Mouse (Mus musculus): ENCODE data around the gene Plekhg5.

The Plekhg5 gene

GRCm38 (mm10) chr4:152097911-152098799 is 25.9 kb downstream of the Plekhg5 start:
- DNase-seq (ENCODE audit: low spot score in 2 of 2): no peak

DNA sequence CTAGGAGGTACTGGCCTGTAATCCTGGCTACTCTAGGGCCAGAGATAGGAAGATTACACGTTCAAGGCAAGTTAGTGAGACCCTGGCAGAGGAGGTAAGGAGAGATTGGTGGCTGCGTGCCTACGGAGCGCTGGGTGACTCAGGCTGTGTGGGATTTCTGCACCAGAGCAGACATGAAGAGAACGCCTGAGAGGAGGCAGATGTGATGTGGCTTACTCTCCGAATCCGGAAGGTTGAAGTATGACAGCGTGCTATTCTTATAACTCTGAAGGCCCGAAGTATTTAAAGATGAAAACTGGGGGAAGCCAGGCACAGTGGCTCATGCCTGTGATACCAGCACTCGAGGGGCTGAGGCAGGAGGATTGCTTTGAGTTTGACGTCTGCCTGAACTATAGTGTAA is 28.2 kb downstream of the Plekhg5 start:
- peak; percentile 69 to 84 for DNase-seq (ENCODE audit: low spot score in 2 of 2)

GRCm38 (mm10) chr4:152101081-152101653 is 28.9 kb downstream of the Plekhg5 start:
- peak in 1 of 2 experiments; percentile 51 for DNase-seq (ENCODE audit: low spot score in 2 of 2)

GRCm38 (mm10) chr4:152101921-152102320 is 29.6 kb downstream of the Plekhg5 start:
- DNase-seq (ENCODE audit: low spot score in 2 of 2): no peak

- DNase-seq (ENCODE audit: low spot score in 2 of 2): peak; percentile 79 to 82
Measured at GRCm38 (mm10) chr4:152103025-152103424, 30.7 kb downstream of the Plekhg5 start.

- DNase-seq (ENCODE audit: low spot score in 2 of 2): no peak
Measured at GRCm38 (mm10) chr4:152106746-152107145, 34.4 kb downstream of the Plekhg5 start.

DNA sequence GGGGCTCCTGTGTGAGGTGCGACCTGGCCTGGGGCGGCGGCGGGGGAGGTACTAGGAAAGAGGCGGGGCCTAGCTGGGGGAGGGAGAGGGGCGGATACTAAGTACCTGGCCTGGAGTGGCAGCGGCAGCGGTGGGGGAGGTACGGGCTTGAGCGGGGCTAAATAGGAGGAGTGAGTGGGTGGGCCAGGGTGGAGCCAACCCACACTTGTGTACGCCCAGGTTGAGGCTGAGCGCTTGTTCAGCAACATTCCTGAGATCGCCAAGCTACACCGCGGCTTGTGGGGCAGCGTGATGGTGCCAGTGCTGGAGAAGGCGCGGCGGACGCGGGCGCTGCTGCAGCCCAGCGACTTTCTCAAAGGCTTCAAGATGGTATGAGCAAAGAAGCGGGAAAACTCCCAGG is 35.2 kb downstream of the Plekhg5 start:
- DNase-seq (ENCODE audit: low spot score in 2 of 2): no peak

DNA sequence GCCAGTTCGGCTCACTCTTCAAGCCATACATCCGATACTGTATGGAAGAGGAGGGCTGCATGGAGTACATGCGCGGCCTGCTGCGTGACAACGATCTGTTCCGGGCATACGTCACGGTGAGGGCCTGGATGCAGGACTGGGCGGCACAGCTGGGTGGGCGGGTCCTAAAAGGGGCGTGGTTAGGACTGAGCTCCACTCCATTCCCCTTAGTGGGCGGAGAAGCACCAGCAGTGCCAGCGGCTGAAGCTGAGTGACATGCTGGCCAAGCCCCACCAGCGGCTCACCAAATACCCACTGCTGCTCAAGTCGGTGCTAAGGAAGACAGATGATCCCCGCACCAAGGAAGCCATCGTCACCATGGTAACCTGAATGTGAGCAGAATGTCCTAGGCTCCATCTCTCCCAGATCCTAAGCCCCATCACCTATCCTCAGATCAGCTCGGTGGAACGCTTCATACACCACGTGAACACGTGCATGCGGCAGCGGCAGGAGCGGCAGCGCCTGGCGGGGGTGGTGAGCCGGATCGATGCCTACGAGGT is 35.7 kb downstream of the Plekhg5 start:
- DNase-seq (ENCODE audit: low spot score in 2 of 2): peak; percentile 58 to 67

DNA sequence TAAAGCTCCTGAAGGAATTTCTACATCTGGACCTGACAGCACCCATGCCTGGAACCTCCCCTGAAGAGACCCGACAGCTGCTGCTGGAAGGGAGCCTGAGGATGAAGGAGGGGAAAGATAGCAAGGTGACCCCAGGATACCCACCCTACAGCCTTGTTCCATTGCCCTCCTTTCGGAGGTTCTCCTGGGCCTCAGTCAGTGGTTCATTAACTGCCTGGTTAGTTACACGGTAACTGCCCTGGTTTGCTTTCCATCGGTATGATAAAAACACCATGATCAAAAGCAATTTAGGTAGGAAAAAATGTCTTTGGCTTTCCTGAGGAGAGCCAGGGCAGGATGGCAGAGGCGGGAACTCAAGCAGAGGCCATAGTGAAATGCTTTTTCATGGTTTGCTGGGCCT is 36.4 kb downstream of the Plekhg5 start:
- no peak for DNase-seq (ENCODE audit: low spot score in 2 of 2)

DNA sequence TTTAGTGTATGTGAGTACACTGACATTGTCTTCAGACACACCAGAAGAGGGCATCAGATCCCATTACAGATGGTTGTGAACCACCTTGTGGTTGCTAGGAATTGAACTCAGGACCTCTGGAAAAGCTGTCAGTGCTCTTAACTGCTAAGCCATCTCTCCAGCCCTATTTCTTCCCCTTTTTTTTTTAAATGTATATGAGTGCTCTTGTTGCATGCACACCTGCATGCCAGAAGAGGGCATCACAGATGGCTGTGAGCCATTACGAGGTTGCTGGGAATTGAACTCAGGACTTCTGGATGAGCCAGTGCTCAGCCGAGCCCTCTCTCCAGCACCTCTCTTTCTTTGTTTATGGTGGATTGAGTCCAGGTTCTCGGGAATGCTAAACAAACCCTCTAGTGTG is 37.2 kb downstream of the Plekhg5 start:
- no peak for DNase-seq (ENCODE audit: low spot score in 2 of 2)

DNA sequence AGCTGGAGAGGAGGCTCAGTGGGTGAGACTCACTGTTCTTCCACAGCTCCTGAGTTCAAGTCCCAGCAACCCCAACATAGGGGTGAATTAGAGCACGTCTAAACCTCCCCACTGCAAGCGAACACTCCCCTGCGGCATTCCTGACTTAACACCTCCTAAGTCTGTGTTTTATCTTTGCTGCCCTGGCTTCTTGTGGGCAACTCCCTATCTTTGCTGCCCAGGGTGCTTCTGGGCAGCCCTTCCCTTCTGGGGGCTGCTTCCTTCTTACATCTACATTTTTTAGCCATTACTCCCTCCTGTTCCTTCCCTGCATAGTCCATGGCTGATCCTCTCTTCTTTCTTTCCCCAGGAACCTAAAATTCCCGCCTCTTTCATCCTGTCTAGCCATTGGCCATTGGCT is 38.4 kb downstream of the Plekhg5 start:
- no peak for DNase-seq (ENCODE audit: low spot score in 2 of 2)

DNA sequence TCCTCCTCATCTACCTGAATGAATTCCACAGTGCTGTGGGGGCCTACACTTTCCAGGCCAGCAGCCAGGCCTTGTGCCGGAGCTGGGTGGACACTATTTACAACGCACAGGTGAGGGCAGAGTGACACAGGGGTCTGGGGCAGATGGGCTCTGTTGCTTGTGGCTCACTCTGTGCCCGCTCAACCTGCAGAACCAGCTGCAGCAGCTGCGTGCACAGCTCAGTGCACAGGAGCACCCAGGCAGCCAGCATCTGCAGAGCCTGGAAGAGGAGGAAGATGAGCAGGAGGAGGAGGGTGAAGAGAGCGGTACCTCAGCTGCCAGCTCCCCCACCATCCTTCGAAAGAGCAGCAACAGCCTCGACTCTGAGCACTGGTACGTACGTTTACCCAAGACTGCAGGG is 40.0 kb downstream of the Plekhg5 start:
- no peak for DNase-seq (ENCODE audit: low spot score in 2 of 2)

GRCm38 (mm10) chr4:152114080-152114479 is 41.8 kb downstream of the Plekhg5 start:
- DNase-seq (ENCODE audit: low spot score in 2 of 2): no peak

GRCm38 (mm10) chr4:152115921-152116612 is 43.8 kb downstream of the Plekhg5 start, which contains the start of gene Tnfrsf25:
Gene Tnfrsf25, plus strand, starts transcription at chr4:152115934.
- DNase-seq (ENCODE audit: low spot score in 2 of 2): no peak

DNA sequence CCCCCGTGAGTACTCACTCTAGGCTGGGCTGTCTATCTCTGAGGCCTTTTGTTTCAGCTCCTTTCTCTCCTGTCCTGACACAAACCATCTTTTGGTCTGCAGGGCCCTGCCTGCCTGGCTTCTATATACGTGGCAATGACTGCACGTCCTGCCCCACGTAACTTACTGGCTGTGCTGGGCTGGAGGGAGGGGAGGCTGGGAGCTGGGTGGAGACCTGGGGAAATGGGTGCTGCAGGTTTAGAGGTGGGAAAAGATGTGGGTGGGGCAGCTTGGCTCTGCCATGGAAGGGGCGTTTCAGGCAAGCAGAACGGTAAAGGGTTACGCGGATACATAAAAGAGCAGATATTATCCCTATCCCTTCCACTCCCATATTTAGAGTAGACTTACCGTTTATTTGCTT is 45.2 kb downstream of the Plekhg5 start:
- no peak for DNase-seq (ENCODE audit: low spot score in 2 of 2)

DNA sequence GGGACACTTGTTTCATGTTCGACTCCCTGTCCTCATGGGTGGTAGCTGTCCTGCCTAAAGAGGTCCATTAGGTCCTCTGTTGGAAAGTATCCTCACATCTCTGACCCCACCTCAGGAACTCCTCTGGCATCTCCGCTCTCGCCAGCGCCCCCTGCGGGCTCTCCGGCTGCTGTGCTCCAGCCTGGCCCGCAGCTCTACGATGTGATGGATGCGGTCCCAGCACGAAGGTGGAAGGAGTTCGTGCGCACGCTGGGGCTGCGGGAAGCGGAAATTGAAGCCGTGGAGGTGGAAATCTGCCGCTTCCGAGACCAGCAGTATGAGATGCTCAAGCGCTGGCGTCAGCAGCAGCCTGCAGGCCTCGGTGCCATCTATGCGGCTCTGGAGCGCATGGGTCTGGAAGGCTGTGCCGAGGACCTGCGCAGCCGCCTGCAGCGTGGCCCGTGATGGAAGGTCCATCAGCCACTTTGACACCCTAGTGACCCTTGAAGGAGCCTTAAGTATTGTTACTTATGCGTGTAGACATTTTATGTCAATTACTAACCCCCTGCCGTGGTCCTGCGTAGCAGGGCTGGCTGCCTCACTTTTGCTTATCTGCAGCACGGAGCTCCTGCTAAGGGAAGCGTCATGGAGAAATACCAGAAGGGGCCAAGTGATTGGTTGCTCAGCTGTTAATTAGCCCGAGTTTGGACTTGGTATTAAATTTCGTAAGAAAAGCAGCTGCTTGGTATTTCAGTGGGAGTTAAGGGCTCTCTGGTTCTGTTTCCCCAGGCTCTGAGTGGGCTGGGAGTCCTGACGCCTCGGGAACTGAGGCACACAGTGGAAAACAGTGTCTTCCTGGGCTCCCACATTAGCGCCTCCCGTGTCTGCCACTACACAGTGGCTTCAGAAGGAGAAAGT is 47.3 kb downstream of the Plekhg5 start:
- peak in 1 of 2 experiments; percentile 56 for DNase-seq (ENCODE audit: low spot score in 2 of 2)

DNA sequence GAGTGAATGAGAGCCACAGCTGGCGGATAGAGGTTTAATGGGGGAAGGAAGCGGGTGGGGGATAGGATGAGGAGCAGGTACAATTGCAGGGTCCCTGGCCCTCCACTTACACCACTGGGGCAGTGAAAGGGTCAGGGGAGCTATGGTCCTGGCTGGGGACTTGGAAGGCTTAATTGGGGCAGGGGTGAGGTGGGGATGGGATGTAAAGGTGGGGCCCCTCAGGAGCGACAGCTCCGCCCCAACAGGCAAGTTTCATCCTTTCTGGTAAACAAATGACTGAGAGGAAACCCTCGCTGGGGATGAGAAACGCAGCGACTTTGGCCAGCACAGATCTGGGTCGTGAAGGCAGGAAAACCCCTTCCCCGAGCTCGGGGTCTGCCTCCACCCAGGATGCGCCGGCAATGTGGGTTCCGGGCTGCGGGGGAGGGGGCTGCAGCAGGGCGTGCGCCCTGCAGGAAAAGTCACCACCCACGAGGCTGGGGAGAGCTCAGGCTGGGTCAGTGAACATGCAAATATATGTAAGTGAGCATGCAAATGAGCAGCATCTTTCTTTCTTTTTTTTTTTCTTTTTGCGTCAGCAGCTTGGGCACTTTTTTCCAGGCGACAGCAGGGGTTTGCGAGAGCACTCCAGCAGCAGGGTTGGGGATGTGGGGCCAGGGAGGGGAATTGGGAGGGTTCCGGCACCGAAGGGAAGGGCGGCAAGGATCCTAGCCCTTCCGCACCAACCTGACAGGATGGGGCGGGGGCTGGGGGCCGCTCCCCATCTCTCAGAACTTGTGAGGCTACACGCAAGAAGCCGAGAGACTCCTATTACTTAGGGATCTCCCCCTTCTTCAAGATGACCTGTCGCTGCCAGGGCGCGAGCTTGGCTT is 48.2 kb downstream of the Plekhg5 start:
- DNase-seq (ENCODE audit: low spot score in 2 of 2): peak in 1 of 2 experiments; percentile 41

DNA sequence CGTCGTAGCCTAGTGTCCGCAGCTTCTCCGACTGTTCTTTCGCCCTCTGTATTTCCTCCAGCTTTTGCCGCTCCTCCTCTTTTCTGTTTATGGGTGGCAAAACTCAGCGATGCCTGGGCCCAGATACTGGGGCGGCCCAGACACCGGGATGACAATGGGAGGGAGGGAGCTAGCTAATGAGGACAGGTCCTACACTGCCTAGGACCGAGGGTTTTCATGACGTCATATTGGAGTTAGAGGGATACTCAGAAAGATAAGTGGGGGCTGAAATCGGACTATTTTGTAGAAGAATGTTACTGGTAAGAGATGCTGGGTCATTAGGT is 48.8 kb downstream of the Plekhg5 start:
- DNase-seq (ENCODE audit: low spot score in 2 of 2): no peak

- DNase-seq (ENCODE audit: low spot score in 2 of 2): no peak
Measured at GRCm38 (mm10) chr4:152124361-152124961, 52.2 kb downstream of the Plekhg5 start.

Measured in frontal cortex, postnatal 36 days (tissue).